Mouse (Mus musculus) small intestine, adult 2 months (tissue): ENCODE data around the gene Nkx1-2. TPM values are rescaled to one million over a fixed set of nuclear protein-coding genes. Genes with fewer than 3 reads are reported as not detected.

Experiments used
- H3K27ac ChIP-seq: fragments of 200-500 bp; 2 replicates; pipeline ENCODE4 v1.5.1; 2012; ENCODE audit warnings: low read depth, low read length, control low read depth, inconsistent platforms; ENCODE audit not compliant: insufficient read depth
- H3K27me3 ChIP-seq: fragments of 200-500 bp; 2 replicates; pipeline ENCODE4 v1.6.1; 2012; ENCODE audit warnings: mild to moderate bottlenecking, moderate library complexity, low read length, inconsistent platforms; ENCODE audit not compliant: control insufficient read depth, insufficient read depth
- H3K36me3 ChIP-seq: fragments of 200-500 bp; 2 replicates; pipeline ENCODE4 v1.6.1; 2012; ENCODE audit warnings: mild to moderate bottlenecking, low read length, control low read depth, inconsistent platforms; ENCODE audit not compliant: control insufficient read depth, insufficient read depth
- H3K4me1 ChIP-seq: fragments of 200-500 bp; 2 replicates; pipeline ENCODE4 v1.6.1; 2012; ENCODE audit warnings: low read length, inconsistent platforms, mixed read lengths; ENCODE audit not compliant: control insufficient read depth, insufficient read depth, insufficient read length
- H3K4me3 ChIP-seq: fragments of 200-500 bp; 2 replicates; pipeline ENCODE4 v1.5.1; 2012; ENCODE audit warnings: low read depth, mild to moderate bottlenecking, control low read depth, inconsistent platforms, low read length, moderate library complexity
- CTCF ChIP-seq: fragments of 200-500 bp; IDR thresholded peaks from 2 replicates; pipeline ENCODE4 v1.5.1; 2012; ENCODE audit warnings: low read depth, mild to moderate bottlenecking, control low read depth, inconsistent platforms, low read length, moderate library complexity, mixed read lengths; ENCODE audit not compliant: insufficient replicate concordance, insufficient read length; ENCODE audit errors: extremely low read depth
- POLR2A ChIP-seq: fragments of 200-500 bp; IDR thresholded peaks from 2 replicates; pipeline ENCODE4 v1.6.1; 2012; ENCODE audit warnings: low read depth, mild to moderate bottlenecking, control low read depth, inconsistent platforms, low read length, moderate library complexity
- WGBS: fragments of 180-500 bp; shearing (Covaris S2); methylation state at CpG from one replicate; pipeline ENCODE4 v1.1.7; 2018; 5-methylcytosine and 5-hydroxymethylcytosine counted together
- polyA plus RNA-seq: library from polyadenylated mRNA; depleted of rRNA; stranded (reverse); fragments of >200 nt; gene quantifications from 2 replicates; pipeline ENCODE4 v1.2.3, GENCODE M21; 2012

Gene Nkx1-2
- polyA plus RNA-seq, 1 experiment, result 0.24 TPM

GRCm38 (mm10) chr7:132617021-132617564 is 17.7 kb upstream of the Nkx1-2 start:
- H3K27me3 ChIP-seq, result no peaks in the 10 kb centered on the region
- 87% methylated on average over 5 of the region's 5 CpGs for WGBS
- TF ChIP-seq CTCF (no peak), POLR2A (no peak)
- H3K36me3 ChIP-seq, result no peaks in the 10 kb centered on the region
- H3K27ac ChIP-seq, result no peak overlapping the region
- no peaks in the 10 kb centered on the region for H3K4me1 ChIP-seq
- H3K4me3 ChIP-seq, result no peak overlapping the region

GRCm38 (mm10) chr7:132616391-132616790 is 17.0 kb upstream of the Nkx1-2 start:
- Histone ChIP-seq H3K36me3 (no peaks in the 10 kb centered on the region), H3K27ac (no peak overlapping the region), H3K27me3 (no peaks in the 10 kb centered on the region), H3K4me1 (peaks cover 2% of the 10 kb centered on the region; the same call in 1 of the 2 replicates), H3K4me3 (no peak overlapping the region)
- TF ChIP-seq POLR2A (no peak), CTCF (no peak)
- 85% methylated on average over 6 of the region's 6 CpGs for WGBS

DNA sequence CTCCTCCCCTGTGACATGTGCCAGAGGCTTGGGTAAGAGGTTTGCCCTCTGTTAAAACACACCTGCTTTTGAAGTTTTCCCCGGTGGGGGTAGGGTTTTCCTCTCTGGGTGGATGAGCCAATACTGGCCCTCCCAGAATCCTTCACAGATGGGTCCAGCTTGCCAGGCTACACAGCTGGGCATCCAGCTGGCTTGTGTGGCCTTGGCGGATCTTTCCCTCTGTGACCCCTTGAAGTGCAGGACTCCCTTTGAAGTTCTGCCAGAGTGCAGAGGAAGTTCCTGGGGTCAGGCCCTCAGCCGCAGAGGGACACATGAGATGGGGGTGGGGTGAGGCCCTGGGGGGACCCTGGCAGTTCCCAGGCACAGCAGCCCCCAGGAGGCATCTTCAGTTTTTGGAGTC is 15.9 kb upstream of the Nkx1-2 start:
- Histone ChIP-seq H3K4me1 (peaks cover 4% of the 10 kb centered on the region; the same call in 1 of the 2 replicates), H3K27me3 (no peaks in the 10 kb centered on the region), H3K36me3 (no peaks in the 10 kb centered on the region), H3K4me3 (no peak overlapping the region), H3K27ac (no peak overlapping the region)
- 44% methylated on average over 3 of the region's 3 CpGs for WGBS
- TF ChIP-seq CTCF (no peak), POLR2A (no peak)

DNA sequence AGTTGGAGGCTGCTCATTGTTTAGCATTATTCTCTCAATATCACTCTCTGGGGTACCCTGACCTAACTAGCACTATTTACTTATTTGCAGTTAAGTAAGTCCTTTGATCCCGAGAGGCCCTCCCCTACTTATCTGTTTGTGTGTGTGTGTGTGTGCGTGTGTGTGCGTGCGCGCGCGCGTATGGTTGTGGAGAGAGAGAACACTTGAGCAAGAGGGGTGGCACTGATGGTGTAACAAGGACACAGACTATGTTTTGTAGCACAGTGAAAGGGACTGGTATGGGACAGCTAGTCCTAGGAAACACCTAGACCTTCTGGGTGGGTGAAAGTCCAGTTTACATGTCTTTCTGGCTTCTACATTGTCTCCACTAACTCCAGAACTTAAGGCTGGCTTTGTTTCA is 12.1 kb upstream of the Nkx1-2 start:
- Histone ChIP-seq H3K27me3 (no peaks in the 10 kb centered on the region), H3K4me1 (peaks cover 4% of the 10 kb centered on the region; the same call in 1 of the 2 replicates), H3K36me3 (no peaks in the 10 kb centered on the region), H3K4me3 (no peak overlapping the region), H3K27ac (no peak overlapping the region)
- WGBS, result 44% methylated on average over 8 of the region's 8 CpGs
- TF ChIP-seq CTCF (no peak), POLR2A (no peak)

DNA sequence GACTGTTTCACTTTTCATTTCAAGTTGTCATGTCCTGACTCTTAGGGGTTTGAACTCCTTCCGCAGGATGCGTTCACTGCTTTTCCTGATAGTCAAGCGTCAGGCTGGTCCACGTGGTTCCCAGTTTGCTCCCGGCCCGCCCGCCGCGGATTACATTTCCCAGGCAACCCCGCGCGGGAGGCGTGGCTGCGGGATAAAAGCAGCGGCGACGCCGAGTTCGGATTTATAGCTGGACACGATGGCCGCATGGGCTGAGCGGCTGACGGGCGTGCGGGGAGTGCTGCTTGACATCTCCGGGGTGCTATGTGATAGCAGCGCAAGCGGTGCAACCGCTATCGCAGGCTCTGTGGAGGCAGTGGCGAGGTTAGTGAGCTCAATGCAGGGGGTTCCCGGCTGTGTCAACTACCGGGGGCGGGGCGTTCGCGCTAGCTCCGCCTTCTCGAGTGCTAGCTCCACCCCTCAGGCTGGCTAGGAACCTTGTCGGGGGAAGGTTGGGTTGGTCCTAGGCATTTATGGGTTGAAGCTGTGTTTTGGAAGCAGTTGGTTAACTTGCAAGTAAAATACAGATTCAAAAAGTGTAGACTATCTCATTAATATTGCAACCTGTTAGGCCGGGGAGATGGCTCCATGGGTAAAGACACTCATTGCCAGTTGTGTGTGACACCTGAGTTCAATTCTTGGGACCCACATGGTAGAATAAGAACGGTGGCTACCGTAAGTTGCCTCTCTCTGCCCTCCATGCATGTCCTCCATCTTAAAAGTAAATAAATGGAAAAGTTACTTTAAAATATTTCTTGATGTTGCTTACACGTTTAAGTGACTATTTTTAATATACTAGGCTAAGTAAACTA is 11.3 kb upstream of the Nkx1-2 start, which contains the start of gene Lhpp:
Gene Lhpp, plus strand, starts transcription at position 171 of the 851 bp plus-strand sequence.
- no peak for TF ChIP-seq CTCF
- peak; percentile 55; the same call in 1 of the 2 replicates for TF ChIP-seq POLR2A
- peaks cover 4% of the 10 kb centered on the region; the same call in 1 of the 2 replicates for H3K4me1 ChIP-seq
- no peak within 1 kb of the TSS for H3K27ac ChIP-seq
- H3K27me3 ChIP-seq, result no peaks in the 10 kb centered on the region
- H3K4me3 ChIP-seq, result peak within 1 kb of the TSS; percentile 70
- H3K36me3 ChIP-seq, result no peaks in the 10 kb centered on the region
- WGBS, result 3% methylated on average over 44 of the region's 44 CpGs

DNA sequence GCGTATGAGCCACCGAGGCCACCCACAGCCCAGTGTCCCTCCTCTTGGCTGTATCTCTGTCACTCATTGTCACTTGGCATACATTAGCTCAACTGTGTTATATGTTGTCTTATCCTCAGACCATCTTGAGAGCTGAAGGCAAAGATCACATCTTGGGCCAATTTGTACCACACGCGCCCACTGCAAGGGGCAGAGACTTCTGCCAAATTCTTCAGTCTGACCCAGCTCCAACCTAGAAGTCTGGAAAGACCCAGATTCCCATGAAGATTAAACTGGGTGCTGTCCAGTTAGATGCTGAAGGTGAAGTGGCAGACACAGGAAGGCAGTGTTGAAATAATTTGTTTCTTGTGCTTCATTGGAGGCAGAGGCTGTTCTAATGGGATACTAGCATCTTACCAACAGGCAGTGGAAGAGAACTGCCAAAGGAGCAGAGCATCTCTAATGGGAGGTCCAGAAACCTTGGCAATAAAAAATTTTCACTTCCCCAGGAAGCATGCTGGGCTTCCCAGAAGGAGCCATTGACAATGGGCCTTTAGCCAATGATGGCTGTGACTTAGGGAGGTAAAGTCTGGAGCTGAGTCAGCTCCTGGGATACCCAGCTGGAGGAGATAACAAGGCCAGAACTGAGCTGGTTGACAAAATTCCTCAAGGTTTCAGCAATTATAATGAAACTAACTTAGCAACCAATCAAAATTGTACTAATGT is 9.0 kb upstream of the Nkx1-2 start:
- TF ChIP-seq POLR2A (no peak), CTCF (no peak)
- Histone ChIP-seq H3K4me1 (peaks cover 4% of the 10 kb centered on the region; the same call in 1 of the 2 replicates), H3K4me3 (no peak overlapping the region), H3K27me3 (no peaks in the 10 kb centered on the region), H3K36me3 (no peaks in the 10 kb centered on the region), H3K27ac (no peak overlapping the region)
- 87% methylated on average over 4 of the region's 4 CpGs for WGBS
